Mouse (Mus musculus) liver, embryonic 14.5 days (tissue): Measurements from ENCODE around the gene Phc2.

Experiments
- CTCF ChIP-seq: IDR thresholded peaks from 2 replicates; pipeline ENCODE4 v1.5.1; 2016; ENCODE audit warnings: antibody characterized with exemption, low read depth, control low read depth
- EP300 ChIP-seq: IDR thresholded peaks from 2 replicates; pipeline ENCODE4 v1.6.1; 2016; ENCODE audit warnings: antibody characterized with exemption, low read depth

GRCm38 (mm10) chr4:128712941-128713340 is 58.4 kb downstream of the Phc2 start:
- TF ChIP-seq CTCF: no peak
- no peak for TF ChIP-seq EP300
